Mouse (Mus musculus): Measurements from ENCODE around the gene Fthl17b.
A peak's percentile ranks its signal among the peaks of the same experiment; 100 is the strongest.
"Not testable (repeated sequence)": the region's sequence is repeated elsewhere in the genome, so short reads cannot be mapped to it uniquely, and the experiment has no call there.

Gene Fthl17b

DNA sequence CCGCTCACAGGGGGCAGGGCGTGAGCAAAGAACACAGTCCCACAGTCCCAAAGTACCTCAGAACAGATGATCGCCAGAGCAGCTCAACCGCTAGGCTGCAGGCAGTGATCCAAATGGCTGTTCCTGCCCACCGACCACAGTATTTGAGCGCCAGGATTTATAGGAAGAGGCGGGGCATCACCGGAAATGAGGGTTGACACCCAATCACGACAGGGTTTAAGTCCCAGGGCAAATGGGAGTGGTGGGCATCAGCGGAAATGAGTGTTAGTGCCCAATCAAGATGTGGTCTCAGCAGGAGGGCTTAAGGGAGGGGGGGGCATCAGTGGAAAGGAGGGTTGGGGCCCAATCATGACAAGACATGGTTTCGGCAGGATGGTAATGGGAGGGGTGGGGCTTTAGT is at the start of gene Fthl17b:
TSS of gene Fthl17b (minus strand) at position 101 of the 400 bp plus-strand sequence.
- not testable (repeated sequence) for DNase-seq

DNA sequence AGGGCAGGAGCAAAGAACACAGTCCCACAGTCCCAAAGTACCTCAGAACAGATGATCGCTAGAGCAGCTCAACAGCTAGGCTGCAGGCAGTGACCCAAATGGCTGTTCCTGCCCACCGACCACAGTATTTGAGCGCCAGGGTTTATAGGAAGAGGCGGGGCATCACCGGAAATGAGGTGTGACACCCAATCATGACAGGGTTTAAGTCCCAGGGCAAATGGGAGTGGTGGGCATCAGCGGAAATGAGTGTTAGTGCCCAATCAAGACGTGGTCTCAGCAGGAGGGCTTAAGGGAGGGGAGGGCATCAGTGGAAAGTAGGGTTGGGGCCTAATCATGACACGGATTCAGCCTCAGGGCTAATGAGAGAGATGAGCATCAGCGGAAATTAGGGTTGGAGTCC is 23.9 kb upstream of the Fthl17b start, which contains the start of gene Fthl17d:
TSS of gene Fthl17d (minus strand) at position 101 of the 400 bp plus-strand sequence.
- DNase-seq, result not testable (repeated sequence)

DNA sequence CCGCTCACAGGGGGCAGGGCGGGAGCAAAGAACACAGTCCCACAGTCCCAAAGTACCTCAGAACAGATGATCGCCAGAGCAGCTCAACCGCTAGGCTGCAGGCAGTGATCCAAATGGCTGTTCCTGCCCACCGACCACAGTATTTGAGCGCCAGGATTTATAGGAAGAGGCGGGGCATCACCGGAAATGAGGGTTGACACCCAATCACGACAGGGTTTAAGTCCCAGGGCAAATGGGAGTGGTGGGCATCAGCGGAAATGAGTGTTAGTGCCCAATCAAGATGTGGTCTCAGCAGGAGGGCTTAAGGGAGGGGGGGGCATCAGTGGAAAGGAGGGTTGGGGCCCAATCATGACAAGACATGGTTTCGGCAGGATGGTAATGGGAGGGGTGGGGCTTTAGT is 13.7 kb upstream of the Fthl17b start, which contains the start of gene Fthl17c:
TSS of gene Fthl17c (minus strand) at position 101 of the 400 bp plus-strand sequence.
- DNase-seq, result not testable (repeated sequence)

DNA sequence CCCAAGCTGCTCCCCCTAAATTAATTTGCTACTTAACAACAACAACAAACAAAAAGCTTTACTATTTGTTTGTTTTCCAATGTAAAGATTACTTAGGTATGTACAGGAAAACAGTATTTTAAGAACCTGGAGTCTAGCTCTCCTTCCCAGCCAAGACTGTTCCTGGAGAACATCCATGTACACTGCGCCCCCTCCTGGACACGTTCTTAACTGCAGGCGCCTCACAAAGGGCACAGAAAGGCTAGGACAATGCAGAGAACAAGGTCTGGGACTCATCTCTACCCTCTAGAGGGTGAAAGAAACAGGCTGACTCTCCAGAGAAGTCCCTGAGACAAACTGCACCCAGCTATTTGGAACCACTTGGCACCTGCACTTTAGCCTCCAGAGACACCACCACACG is 1.8 kb upstream of the Fthl17b start:
- DNase-seq, result peak in 1 of 2 experiments; percentile 1

DNA sequence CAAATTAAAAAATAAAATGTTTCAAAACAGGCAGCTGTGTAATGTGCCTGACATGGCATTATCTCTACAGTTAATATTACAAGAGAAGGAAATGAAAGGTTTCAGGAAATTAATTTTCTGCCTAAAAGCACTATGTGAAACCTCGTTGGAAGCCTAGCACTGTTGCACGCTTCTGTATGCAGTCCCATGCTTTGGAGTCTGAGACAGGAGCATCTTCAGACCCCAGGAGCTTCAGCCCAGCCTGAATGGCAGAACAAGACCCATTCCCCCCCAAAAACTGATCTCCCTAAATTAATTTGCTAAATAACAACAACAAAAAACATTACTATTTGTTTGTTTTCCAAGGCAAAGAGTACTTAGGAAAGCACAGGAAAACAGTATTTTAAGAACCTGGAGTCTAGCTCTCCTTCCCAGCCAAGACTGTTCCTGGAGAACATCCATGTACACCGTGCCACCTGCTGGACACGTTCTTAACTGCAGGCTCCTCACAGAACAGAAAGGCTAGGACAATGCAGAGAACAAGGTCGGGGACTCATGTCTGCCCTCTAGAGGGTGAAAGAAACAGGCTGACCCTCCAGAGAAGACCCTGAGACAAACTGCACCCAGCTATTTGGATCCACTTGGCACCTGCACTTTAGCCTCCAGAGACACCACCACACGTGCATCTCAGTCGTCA is 14.5 kb downstream of the Fthl17b start:
- peak; percentile 85 to 92 for DNase-seq

DNA sequence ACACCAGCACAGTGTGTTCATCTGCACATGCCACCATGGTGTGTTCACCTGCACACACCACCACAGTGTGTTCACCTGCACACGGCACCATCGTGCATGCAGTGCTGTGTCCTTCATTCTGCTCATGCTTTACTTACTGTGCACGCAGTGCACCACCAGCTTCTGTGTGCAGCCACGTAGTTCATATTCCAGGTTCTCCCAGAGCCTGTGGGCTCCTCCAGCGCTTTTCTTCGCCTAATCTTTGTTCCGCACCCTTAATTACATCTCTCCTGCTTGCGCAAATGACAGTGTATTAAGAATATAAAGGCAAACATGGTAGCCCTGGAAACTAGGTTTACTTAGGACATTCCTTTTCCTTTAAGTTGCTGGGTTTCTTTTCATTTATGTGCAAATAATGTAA is 18.7 kb downstream of the Fthl17b start:
- no peak for DNase-seq

DNA sequence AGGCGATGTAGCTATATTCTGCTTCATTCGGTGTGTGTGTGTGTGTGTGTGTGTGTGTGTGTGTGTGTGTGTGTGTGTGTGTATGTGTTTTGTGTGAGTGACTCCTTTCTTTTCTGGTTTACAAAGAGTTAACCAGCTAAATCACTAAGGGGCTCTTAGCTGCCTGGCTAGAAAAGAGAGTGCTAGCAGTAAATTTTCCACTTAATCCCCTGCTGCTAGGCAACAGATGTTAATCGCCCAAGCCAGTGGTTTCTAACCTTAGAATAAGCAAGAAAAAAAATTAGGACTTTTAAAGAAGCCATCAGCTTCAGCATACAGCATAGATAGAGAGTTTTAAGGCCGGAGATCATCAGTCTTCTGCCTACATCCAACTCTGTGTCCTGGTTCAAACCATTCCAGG is 35.5 kb downstream of the Fthl17b start:
- DNase-seq, result no peak

DNA sequence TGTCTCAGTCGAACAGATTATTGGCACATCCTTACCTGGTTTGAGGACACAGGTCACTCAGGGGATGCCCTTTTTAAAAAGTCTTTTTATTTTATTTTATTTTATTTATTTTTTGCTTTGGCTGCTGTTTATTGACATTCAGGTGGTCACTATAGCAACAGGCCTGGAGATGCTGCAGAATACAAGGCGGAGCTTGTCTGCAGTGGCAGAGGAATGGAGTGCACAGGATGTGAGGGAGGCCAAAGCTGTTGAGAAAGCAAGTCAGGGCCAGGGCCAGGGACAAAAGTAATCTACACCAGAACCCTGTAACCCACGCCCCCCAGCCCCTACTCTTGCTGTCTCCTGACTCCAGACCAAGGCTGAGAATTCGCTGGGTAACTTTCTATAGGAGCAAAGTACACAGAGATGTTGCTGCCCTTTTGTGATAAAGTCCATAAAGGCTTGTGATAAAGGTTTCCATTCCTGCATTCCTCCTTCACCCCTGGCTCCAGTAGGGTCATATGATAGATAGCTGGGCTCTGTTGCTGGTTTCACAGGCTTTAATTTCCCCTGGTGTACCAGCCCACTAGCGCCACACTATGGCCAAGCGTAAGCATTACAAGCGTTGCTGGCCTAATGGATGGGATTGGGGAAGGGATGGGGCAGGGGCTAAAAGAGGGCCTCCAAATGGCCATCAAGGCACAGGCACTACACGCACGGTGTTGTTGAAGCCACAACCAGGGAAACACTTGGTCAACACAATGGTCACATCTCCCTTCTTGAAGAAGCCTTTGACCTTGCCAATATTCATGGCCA is 40.8 kb downstream of the Fthl17b start:
- DNase-seq, result no peak

DNA sequence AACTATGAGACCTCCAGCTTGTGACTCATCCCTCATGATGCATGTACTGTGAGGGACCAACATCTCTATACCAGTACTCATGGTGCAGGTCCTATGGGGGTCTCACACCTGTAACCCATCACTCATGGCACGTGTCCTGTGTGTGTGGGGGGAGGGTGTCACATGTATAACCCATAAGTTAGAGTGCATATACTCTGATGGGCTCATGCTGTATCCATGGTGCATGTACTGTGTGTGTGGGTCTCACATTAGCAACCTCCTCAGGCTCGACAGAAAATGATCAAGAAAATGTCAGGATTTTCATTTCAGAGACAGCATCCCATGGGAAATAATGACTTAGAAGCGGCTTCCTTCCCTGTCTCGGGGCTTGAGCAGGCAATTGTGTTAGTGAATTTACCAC is 41.7 kb downstream of the Fthl17b start:
- no peak for DNase-seq

Measured in kidney, postnatal 25 days (tissue).